Mouse (Mus musculus): ENCODE measurements at regions not wholly inside any gene's neighbourhood (a gene's known extent, or its start where the extent isn't known, plus 50 kb on each side); places are given as distances from the start of the nearest gene placed in this dataset.

GRCm38 (mm10) chr13:46222031-46222430 is 51.5 kb upstream of the Stmnd1 start:
- no peak overlapping the region for H3K27ac ChIP-seq (ENCODE audit: insufficient read depth, low read depth, low read length)
- no peak overlapping the region for H3K4me3 ChIP-seq (ENCODE audit: insufficient read depth, low read depth, low read length)
- 57% methylated on average over 7 of the region's 7 CpGs for WGBS
- TF ChIP-seq POLR2A (IDR thresholded peaks at IDR 0.05; ENCODE audit: insufficient read depth, low read depth, low read length), result no peak
- TF ChIP-seq CTCF (IDR thresholded peaks at IDR 0.05; ENCODE audit: insufficient read depth, low read depth, low read length), result no peak
- peaks cover 19% of the 10 kb centered on the region for H3K4me1 ChIP-seq (ENCODE audit: control insufficient read depth, insufficient read depth, low read length)

- Histone ChIP-seq H3K4me3 (ENCODE audit: insufficient read depth, low read depth, low read length) (peak overlapping the region; percentile 34), H3K27ac (ENCODE audit: insufficient read depth, low read depth, low read length) (peak overlapping the region; percentile 72), H3K4me1 (ENCODE audit: control insufficient read depth, insufficient read depth, low read length) (peaks cover 16% of the 10 kb centered on the region)
- no peak for TF ChIP-seq POLR2A (IDR thresholded peaks at IDR 0.05; ENCODE audit: insufficient read depth, low read depth, low read length)
- no peak for TF ChIP-seq CTCF (IDR thresholded peaks at IDR 0.05; ENCODE audit: insufficient read depth, low read depth, low read length)
- WGBS, result 11% methylated on average over 20 of the region's 20 CpGs
Measured at GRCm38 (mm10) chr13:46218101-46218701, 55.3 kb upstream of the Stmnd1 start.

- peaks cover 16% of the 10 kb centered on the region for H3K4me1 ChIP-seq (ENCODE audit: control insufficient read depth, insufficient read depth, low read length)
- 55% methylated on average over 9 of the region's 9 CpGs for WGBS
Measured at GRCm38 (mm10) chr13:46216954-46217838, 56.3 kb upstream of the Stmnd1 start.

GRCm38 (mm10) chr13:46203551-46203950 is 70.0 kb upstream of the Stmnd1 start:
- Histone ChIP-seq H3K4me3 (ENCODE audit: insufficient read depth, low read depth, low read length) (no peak overlapping the region), H3K4me1 (ENCODE audit: control insufficient read depth, insufficient read depth, low read length) (no peaks in the 10 kb centered on the region), H3K27ac (ENCODE audit: insufficient read depth, low read depth, low read length) (no peak overlapping the region)
- WGBS, result 23% methylated on average over 3 of the region's 3 CpGs
- no peak for TF ChIP-seq CTCF (IDR thresholded peaks at IDR 0.05; ENCODE audit: insufficient read depth, low read depth, low read length)
- no peak for TF ChIP-seq POLR2A (IDR thresholded peaks at IDR 0.05; ENCODE audit: insufficient read depth, low read depth, low read length)

More at GRCm38 (mm10) chr13:46216954-46217838, 56.3 kb upstream of the Stmnd1 start:
- Histone ChIP-seq H3K27ac (ENCODE audit: insufficient read depth, low read depth, low read length) (no peak overlapping the region), H3K4me3 (ENCODE audit: insufficient read depth, low read depth, low read length) (no peak overlapping the region)
- TF ChIP-seq POLR2A (IDR thresholded peaks at IDR 0.05; ENCODE audit: insufficient read depth, low read depth, low read length) (no peak), CTCF (IDR thresholded peaks at IDR 0.05; ENCODE audit: insufficient read depth, low read depth, low read length) (no peak)

GRCm38 (mm10) chr13:46202586-46202985 is 70.9 kb upstream of the Stmnd1 start:
- WGBS, result 93% methylated on average over 6 of the region's 6 CpGs
- TF ChIP-seq CTCF (IDR thresholded peaks at IDR 0.05; ENCODE audit: insufficient read depth, low read depth, low read length), result no peak
- TF ChIP-seq POLR2A (IDR thresholded peaks at IDR 0.05; ENCODE audit: insufficient read depth, low read depth, low read length), result no peak
- Histone ChIP-seq H3K4me3 (ENCODE audit: insufficient read depth, low read depth, low read length) (no peak overlapping the region), H3K27ac (ENCODE audit: insufficient read depth, low read depth, low read length) (no peak overlapping the region), H3K4me1 (ENCODE audit: control insufficient read depth, insufficient read depth, low read length) (no peaks in the 10 kb centered on the region)

- Histone ChIP-seq H3K27ac (ENCODE audit: insufficient read depth, low read depth, low read length) (no peak overlapping the region), H3K4me3 (ENCODE audit: insufficient read depth, low read depth, low read length) (no peak overlapping the region), H3K4me1 (ENCODE audit: control insufficient read depth, insufficient read depth, low read length) (no peaks in the 10 kb centered on the region)
- 81% methylated on average over 14 of the region's 14 CpGs for WGBS
- TF ChIP-seq CTCF (IDR thresholded peaks at IDR 0.05; ENCODE audit: insufficient read depth, low read depth, low read length), result no peak
- no peak for TF ChIP-seq POLR2A (IDR thresholded peaks at IDR 0.05; ENCODE audit: insufficient read depth, low read depth, low read length)
Measured at GRCm38 (mm10) chr13:46201029-46201599, 72.4 kb upstream of the Stmnd1 start.

- 82% methylated on average over 1 of the region's 1 CpGs for WGBS
- H3K27ac ChIP-seq (ENCODE audit: insufficient read depth, low read depth, low read length), result no peak overlapping the region
- peaks cover 2% of the 10 kb centered on the region; the same call in 1 of the 2 replicates for H3K4me1 ChIP-seq (ENCODE audit: control insufficient read depth, insufficient read depth, low read length)
- H3K4me3 ChIP-seq (ENCODE audit: insufficient read depth, low read depth, low read length), result no peak overlapping the region
- no peak for TF ChIP-seq CTCF (IDR thresholded peaks at IDR 0.05; ENCODE audit: insufficient read depth, low read depth, low read length)
- TF ChIP-seq POLR2A (IDR thresholded peaks at IDR 0.05; ENCODE audit: insufficient read depth, low read depth, low read length), result no peak
Measured at GRCm38 (mm10) chr13:46193131-46193530, 80.4 kb upstream of the Stmnd1 start.

- TF ChIP-seq CTCF (IDR thresholded peaks at IDR 0.05; ENCODE audit: insufficient read depth, low read depth, low read length) (no peak), POLR2A (IDR thresholded peaks at IDR 0.05; ENCODE audit: insufficient read depth, low read depth, low read length) (no peak)
- 82% methylated on average over 2 of the region's 2 CpGs for WGBS
- no peak overlapping the region for H3K27ac ChIP-seq (ENCODE audit: insufficient read depth, low read depth, low read length)
Measured at GRCm38 (mm10) chr13:46189726-46190125, 83.8 kb upstream of the Stmnd1 start.

GRCm38 (mm10) chr13:46182851-46183250 is 90.7 kb upstream of the Stmnd1 start:
- 70% methylated on average over 8 of the region's 8 CpGs for WGBS

More at GRCm38 (mm10) chr13:46189726-46190125, 83.8 kb upstream of the Stmnd1 start:
- Histone ChIP-seq H3K4me3 (ENCODE audit: insufficient read depth, low read depth, low read length) (no peak overlapping the region), H3K4me1 (ENCODE audit: control insufficient read depth, insufficient read depth, low read length) (peaks cover 3% of the 10 kb centered on the region; the same call in 1 of the 2 replicates)

More at GRCm38 (mm10) chr13:46182851-46183250, 90.7 kb upstream of the Stmnd1 start:
- Histone ChIP-seq H3K4me3 (ENCODE audit: insufficient read depth, low read depth, low read length) (no peak overlapping the region), H3K27ac (ENCODE audit: insufficient read depth, low read depth, low read length) (no peak overlapping the region), H3K4me1 (ENCODE audit: control insufficient read depth, insufficient read depth, low read length) (peaks cover 9% of the 10 kb centered on the region)
- no peak for TF ChIP-seq POLR2A (IDR thresholded peaks at IDR 0.05; ENCODE audit: insufficient read depth, low read depth, low read length)
- no peak for TF ChIP-seq CTCF (IDR thresholded peaks at IDR 0.05; ENCODE audit: insufficient read depth, low read depth, low read length)
